Mouse (Mus musculus): ENCODE measurements around the gene Vwa3a. TPM values are rescaled to one million over a fixed set of nuclear protein-coding genes. Genes with fewer than 3 reads are reported as not detected.

Vwa3a gene
- polyA plus RNA-seq, 1 experiment from 2014 or later = 0.63 TPM

DNA sequence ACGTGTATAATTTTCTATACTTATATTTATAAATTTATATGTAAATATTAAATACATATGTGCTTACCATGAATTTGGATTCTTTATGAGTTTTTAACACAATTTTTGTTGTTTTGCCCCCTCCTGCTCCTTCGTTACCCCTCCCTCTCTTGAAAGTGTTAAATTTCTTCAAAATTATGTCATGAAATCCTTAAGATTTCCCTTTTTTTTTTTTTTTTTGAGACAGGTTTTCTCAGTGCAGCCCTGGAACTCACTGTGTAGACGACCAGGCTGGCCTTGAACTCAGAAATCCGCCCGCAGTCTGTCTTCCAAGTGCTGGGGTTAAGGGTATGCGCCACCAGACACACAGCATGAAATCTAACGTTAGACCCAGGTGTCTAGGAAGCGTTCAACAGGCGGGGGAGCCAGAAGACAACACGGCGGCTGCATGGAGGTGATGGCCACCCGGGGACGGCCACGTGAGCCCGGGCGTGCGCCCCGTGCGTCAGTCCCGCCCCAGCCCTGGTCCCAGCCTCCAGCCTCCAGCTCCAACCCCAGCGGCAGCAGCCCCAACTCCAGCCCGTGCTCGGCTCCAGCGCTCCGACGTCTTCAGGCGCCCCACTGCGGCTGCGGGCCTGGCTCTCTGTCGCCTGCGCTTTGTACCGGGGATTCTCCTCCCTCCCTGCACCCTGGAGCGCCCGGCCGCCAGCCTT lies 103.4 kb downstream of the Vwa3a start, which contains the start of gene Eef2k:
Gene Eef2k (plus strand): TSS at position 487 of the 692 bp plus-strand sequence.
- Histone ChIP-seq H3K4me2 (peak within 1 kb of the TSS; percentile 78), H3K36me3 (peaks cover 3% of the 10 kb centered on the region; the same call in 1 of the 2 replicates), H3K27me3 (replicated peaks) (no peaks in the 10 kb centered on the region), H3K9ac (peak within 1 kb of the TSS; percentile 97), H3K27ac (peak within 1 kb of the TSS; percentile 99), H3K4me3 (replicated peaks) (peak within 1 kb of the TSS; percentile 91), H3K9me3 (no peaks in the 10 kb centered on the region), H3K4me1 (0 out of 2 replicates have a peak, but pooled peaks cover 3% of the 10 kb centered on the region)
- ATAC-seq (ENCODE audit: insufficient read depth, low FRiP score, low read depth) = peak; percentile 98
- 3% methylated on average over 34 of the region's 35 CpGs for WGBS

- H3K9me3 ChIP-seq = no peaks in the 10 kb centered on the region
- H3K4me3 ChIP-seq (replicated peaks) = peak overlapping the region; percentile 91
- peak overlapping the region; percentile 97 for H3K9ac ChIP-seq
- H3K36me3 ChIP-seq = peaks cover 7% of the 10 kb centered on the region; the same call in 1 of the 2 replicates
- peak; percentile 65 for ATAC-seq (ENCODE audit: insufficient read depth, low FRiP score, low read depth)
- peak overlapping the region; percentile 99 for H3K27ac ChIP-seq
- WGBS = under 1% methylated on average over 40 of the region's 40 CpGs
- 0 out of 2 replicates have a peak, but pooled peaks cover 3% of the 10 kb centered on the region for H3K4me1 ChIP-seq
- no peaks in the 10 kb centered on the region for H3K27me3 ChIP-seq (replicated peaks)
- peak overlapping the region; percentile 78 for H3K4me2 ChIP-seq
Measured at GRCm38 (mm10) chr7:120843037-120843621, 104.0 kb downstream of the Vwa3a start.

GRCm38 (mm10) chr7:120843852-120844435 lies 104.8 kb downstream of the Vwa3a start:
- no peaks in the 10 kb centered on the region for H3K27me3 ChIP-seq (replicated peaks)
- ATAC-seq (ENCODE audit: insufficient read depth, low FRiP score, low read depth) = no peak
- H3K4me2 ChIP-seq = peak overlapping the region; percentile 78
- H3K4me1 ChIP-seq = 0 out of 2 replicates have a peak, but pooled peaks cover 3% of the 10 kb centered on the region
- peak overlapping the region; percentile 99 for H3K27ac ChIP-seq
- peak overlapping the region; percentile 97 for H3K9ac ChIP-seq
- H3K9me3 ChIP-seq = no peaks in the 10 kb centered on the region
- peaks cover 7% of the 10 kb centered on the region; the same call in 1 of the 2 replicates for H3K36me3 ChIP-seq
- 6% methylated on average over 16 of the region's 16 CpGs for WGBS
- H3K4me3 ChIP-seq (replicated peaks) = peak overlapping the region; percentile 91

GRCm38 (mm10) chr7:120844689-120845088 lies 105.6 kb downstream of the Vwa3a start:
- Histone ChIP-seq H3K9ac (0 out of 2 replicates have a peak overlapping the region, but pooled peaks have one; percentile 97), H3K27ac (no peak overlapping the region), H3K9me3 (no peaks in the 10 kb centered on the region), H3K4me2 (peak overlapping the region; percentile 78), H3K36me3 (peaks cover 7% of the 10 kb centered on the region; the same call in 1 of the 2 replicates), H3K4me1 (0 out of 2 replicates have a peak, but pooled peaks cover 3% of the 10 kb centered on the region), H3K27me3 (replicated peaks) (no peaks in the 10 kb centered on the region), H3K4me3 (replicated peaks) (peak overlapping the region; percentile 91)
- no peak for ATAC-seq (ENCODE audit: insufficient read depth, low FRiP score, low read depth)
- 36% methylated on average over 9 of the region's 9 CpGs for WGBS

DNA sequence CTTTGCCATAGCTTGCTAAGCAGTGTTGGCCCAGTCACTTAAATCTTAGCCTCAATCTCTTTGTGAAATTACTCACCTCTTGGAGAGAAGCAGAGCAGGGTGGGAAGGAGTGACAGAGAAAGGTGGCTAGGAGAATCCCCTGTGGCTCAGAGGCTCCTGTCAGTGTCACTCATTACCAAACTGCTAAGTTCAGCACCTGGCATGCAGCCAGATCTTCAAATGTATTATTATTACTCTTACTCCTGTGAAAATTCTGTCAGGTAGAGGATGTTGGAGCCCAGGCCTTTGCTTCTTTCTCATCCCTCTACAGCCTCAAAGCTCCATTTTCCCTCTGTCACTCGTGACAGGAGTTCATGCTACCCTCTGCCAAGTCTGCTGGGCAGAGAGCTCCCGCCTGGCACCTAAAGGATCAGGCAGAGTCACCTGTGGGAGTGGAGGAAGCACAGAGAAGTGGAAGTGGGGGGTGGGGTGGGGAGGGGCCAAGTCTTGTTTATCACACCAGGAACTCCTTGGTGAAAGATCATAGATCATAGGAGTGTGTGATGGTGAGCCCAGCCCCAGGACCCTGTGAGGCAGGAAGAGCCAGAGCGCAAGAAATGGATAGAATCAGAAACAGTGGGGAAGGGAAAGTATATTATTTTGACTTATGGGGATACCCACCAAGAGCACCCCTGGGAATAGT lies 109.9 kb downstream of the Vwa3a start:
- Histone ChIP-seq H3K36me3 (peaks cover 7% of the 10 kb centered on the region; the same call in 1 of the 2 replicates), H3K4me2 (no peak overlapping the region), H3K9me3 (no peaks in the 10 kb centered on the region), H3K9ac (no peak overlapping the region), H3K27ac (no peak overlapping the region), H3K4me3 (replicated peaks) (no peak overlapping the region), H3K27me3 (replicated peaks) (no peaks in the 10 kb centered on the region), H3K4me1 (peaks cover 13% of the 10 kb centered on the region)
- 82% methylated on average over 3 of the region's 3 CpGs for WGBS
- ATAC-seq (ENCODE audit: insufficient read depth, low FRiP score, low read depth) = no peak

GRCm38 (mm10) chr7:120850165-120850564 lies 111.0 kb downstream of the Vwa3a start:
- Histone ChIP-seq H3K27me3 (replicated peaks) (no peaks in the 10 kb centered on the region), H3K4me3 (replicated peaks) (no peak overlapping the region), H3K4me1 (peaks cover 13% of the 10 kb centered on the region), H3K27ac (no peak overlapping the region), H3K36me3 (peaks cover 7% of the 10 kb centered on the region; the same call in 1 of the 2 replicates), H3K9me3 (no peaks in the 10 kb centered on the region), H3K4me2 (no peak overlapping the region), H3K9ac (no peak overlapping the region)
- WGBS = 86% methylated on average over 3 of the region's 3 CpGs
- ATAC-seq (ENCODE audit: insufficient read depth, low FRiP score, low read depth) = no peak

Other genes starting within 250 kb of the Vwa3a start
- gene Uqcrc2, start 104.1 kb upstream of the Vwa3a start, polyA plus RNA-seq (2015; fragmentation: Nextera tagmentation; extraction: Ambion mirVana) = 197 and 221 TPM in 2 replicates
- 0.28 and 0.44 TPM in 2 replicates for gene Pdzd9, start 69.0 kb upstream of the Vwa3a start, polyA plus RNA-seq (2015; fragmentation: Nextera tagmentation; extraction: Ambion mirVana)
- 11.1 and 13.5 TPM in 2 replicates for gene Mosmo, start 61.7 kb upstream of the Vwa3a start, polyA plus RNA-seq (2015; fragmentation: Nextera tagmentation; extraction: Ambion mirVana)
- not detected in 2 replicates for gene Gm5737, start 73.0 kb downstream of the Vwa3a start, polyA plus RNA-seq (2015; fragmentation: Nextera tagmentation; extraction: Ambion mirVana)
- 54.3 and 58.0 TPM in 2 replicates for gene Eef2k, start 103.5 kb downstream of the Vwa3a start, polyA plus RNA-seq (2015; fragmentation: Nextera tagmentation; extraction: Ambion mirVana)
- gene Polr3e, start 178.4 kb downstream of the Vwa3a start, polyA plus RNA-seq (2015; fragmentation: Nextera tagmentation; extraction: Ambion mirVana) = 34.4 and 36.4 TPM in 2 replicates
- gene Cdr2, start 243.0 kb downstream of the Vwa3a start, polyA plus RNA-seq (2015; fragmentation: Nextera tagmentation; extraction: Ambion mirVana) = 11.8 and 14.0 TPM in 2 replicates
- 0.39 and 0.50 TPM in 2 replicates for gene Mfsd13b, start 243.2 kb downstream of the Vwa3a start, polyA plus RNA-seq (2015; fragmentation: Nextera tagmentation; extraction: Ambion mirVana)

Measured in stomach, embryonic 15.5 days (tissue).